Mouse (Mus musculus) stomach, embryonic 16.5 days (tissue): ENCODE data around the gene Arpc2. TPM values are rescaled to one million over a fixed set of nuclear protein-coding genes. Genes with fewer than 3 reads are reported as not detected.
"Not testable (repeated sequence)": the region's sequence is repeated elsewhere in the genome, so short reads cannot be mapped to it uniquely, and the experiment has no call there.

Experiments used
- ATAC-seq: fragments of 200-750 bp; cut with Nextera tagmentation; 2 replicates; pipeline ENCODE4 v1.8.0; 2017; ENCODE audit warnings: moderate number of reproducible peaks, moderate TSS enrichment; ENCODE audit not compliant: insufficient read depth, low FRiP score
- H3K27ac ChIP-seq: fragments of 300-500 bp; sonication (generic); 2 replicates; pipeline ENCODE4 v1.5.1; 2014; ENCODE audit warnings: low read length
- H3K27me3 ChIP-seq: fragments of 300-500 bp; sonication (generic); 2 replicates; pipeline ENCODE4 v1.6.1; 2014; ENCODE audit warnings: low read length, control low read depth, mixed read lengths; ENCODE audit not compliant: control insufficient read depth, insufficient read depth
- H3K36me3 ChIP-seq: fragments of 300-500 bp; sonication (generic); 2 replicates; pipeline ENCODE4 v1.6.1; 2014; ENCODE audit warnings: low read length; ENCODE audit not compliant: control insufficient read depth, insufficient read depth
- H3K4me1 ChIP-seq: fragments of 300-500 bp; sonication (generic); 2 replicates; pipeline ENCODE4 v1.6.1; 2014; ENCODE audit warnings: low read length, control low read depth, mixed read lengths; ENCODE audit not compliant: control insufficient read depth, insufficient read depth
- H3K4me2 ChIP-seq: fragments of 300-500 bp; sonication (generic); 2 replicates; pipeline ENCODE4 v1.6.1; 2014; ENCODE audit warnings: low read depth, low read length, mixed read lengths
- H3K4me3 ChIP-seq: fragments of 300-500 bp; sonication (generic); replicated peaks from 2 replicates; pipeline ENCODE4 v1.5.1; 2014; ENCODE audit warnings: mild to moderate bottlenecking, low read length
- H3K9ac ChIP-seq: fragments of 300-500 bp; sonication (generic); 2 replicates; pipeline ENCODE4 v1.6.1; 2014; ENCODE audit warnings: low read length
- H3K9me3 ChIP-seq: fragments of 300-500 bp; sonication (generic); replicated peaks from 2 replicates; pipeline ENCODE4 v1.6.1; 2016; ENCODE audit warnings: low read length, control low read depth; ENCODE audit not compliant: control insufficient read depth
- WGBS: fragments of 180-500 bp; shearing (Covaris S2); extraction: QIAGEN DNeasy Blood & Tissue Kit; methylation state at CpG from one replicate; pipeline ENCODE4 v1.1.7; 2014; 5-methylcytosine and 5-hydroxymethylcytosine counted together
- polyA plus RNA-seq: library from polyadenylated mRNA; unstranded; fragments of >200 nt; fragmentation: Nextera tagmentation; extraction: Ambion mirVana; gene quantifications from 2 replicates; pipeline ENCODE4 v1.2.1, GENCODE M21; 2015

Arpc2 gene
- polyA plus RNA-seq, 1 experiment from 2014 or later: 544 TPM

- Histone ChIP-seq H3K4me3 (peak overlapping the region; percentile 94), H3K4me2 (peak overlapping the region; percentile 91), H3K9me3 (no peaks in the 10 kb centered on the region), H3K27me3 (no peaks in the 10 kb centered on the region), H3K4me1 (peaks cover 34% of the 10 kb centered on the region), H3K36me3 (peaks cover 20% of the 10 kb centered on the region), H3K27ac (peak overlapping the region; percentile 86), H3K9ac (peak overlapping the region; percentile 89)
- ATAC-seq: peak; percentile 41; the same call in 1 of the 2 replicates
- WGBS: 9% methylated on average over 15 of the region's 15 CpGs
Observed at GRCm38 (mm10) chr1:74283686-74284463, 48.0 kb downstream of the Arpc2 start.

GRCm38 (mm10) chr1:74284543-74285160 lies 48.8 kb downstream of the Arpc2 start, which contains the start of the genes Aamp and Pnkd:
Gene Aamp, minus strand, starts transcription at chr1:74284738.
Gene Pnkd, plus strand, starts transcription at chr1:74284930.
- H3K4me2 ChIP-seq: peak within 1 kb of the TSS; percentile 91
- H3K27me3 ChIP-seq: no peaks in the 10 kb centered on the region
- ATAC-seq: peak; percentile 97
- H3K27ac ChIP-seq: peak within 1 kb of the TSS; percentile 86
- H3K9ac ChIP-seq: peak within 1 kb of the TSS; percentile 89
- H3K36me3 ChIP-seq: peaks cover 20% of the 10 kb centered on the region
- under 1% methylated on average over 56 of the region's 56 CpGs for WGBS
- H3K9me3 ChIP-seq: no peaks in the 10 kb centered on the region
- H3K4me1 ChIP-seq: peaks cover 39% of the 10 kb centered on the region
- H3K4me3 ChIP-seq: peak within 1 kb of the TSS; percentile 94

GRCm38 (mm10) chr1:74285212-74286010 lies 49.5 kb downstream of the Arpc2 start:
- Histone ChIP-seq H3K4me2 (peak overlapping the region; percentile 77), H3K4me3 (peak overlapping the region; percentile 76), H3K27ac (peak overlapping the region; percentile 34), H3K9ac (peak overlapping the region; percentile 77), H3K27me3 (no peaks in the 10 kb centered on the region), H3K9me3 (no peaks in the 10 kb centered on the region), H3K4me1 (peaks cover 47% of the 10 kb centered on the region), H3K36me3 (peaks cover 16% of the 10 kb centered on the region)
- 2% methylated on average over 23 of the region's 23 CpGs for WGBS
- ATAC-seq: no peak

- ATAC-seq, H3K27me3 ChIP-seq, H3K9me3 ChIP-seq, H3K4me2 ChIP-seq, H3K4me3 ChIP-seq, H3K27ac ChIP-seq: not testable (repeated sequence)
- Histone ChIP-seq H3K9ac (peak overlapping the region; percentile 23; the same call in 1 of the 2 replicates), H3K36me3 (peaks cover 10% of the 10 kb centered on the region), H3K4me1 (peaks cover 48% of the 10 kb centered on the region)
- 55% methylated on average over 15 of the region's 17 CpGs for WGBS
Observed at GRCm38 (mm10) chr1:74286869-74287607, 51.2 kb downstream of the Arpc2 start.

- H3K4me3 ChIP-seq: no peak overlapping the region
- no peaks in the 10 kb centered on the region for H3K9me3 ChIP-seq
- H3K27ac ChIP-seq: peak overlapping the region; percentile 17; the same call in 1 of the 2 replicates
- no peak for ATAC-seq
- peaks cover 14% of the 10 kb centered on the region for H3K36me3 ChIP-seq
- H3K9ac ChIP-seq: no peak overlapping the region
- WGBS: 77% methylated on average over 4 of the region's 4 CpGs
- H3K27me3 ChIP-seq: no peaks in the 10 kb centered on the region
- H3K4me1 ChIP-seq: peaks cover 40% of the 10 kb centered on the region
- H3K4me2 ChIP-seq: no peak overlapping the region
Observed at GRCm38 (mm10) chr1:74288327-74288726, 52.4 kb downstream of the Arpc2 start.

- Histone ChIP-seq H3K4me3 (no peak overlapping the region), H3K4me2 (no peak overlapping the region), H3K36me3 (peaks cover 14% of the 10 kb centered on the region), H3K27me3 (no peaks in the 10 kb centered on the region), H3K27ac (peak overlapping the region; percentile 48; the same call in 1 of the 2 replicates), H3K4me1 (peaks cover 43% of the 10 kb centered on the region), H3K9ac (no peak overlapping the region), H3K9me3 (no peaks in the 10 kb centered on the region)
- 80% methylated on average over 9 of the region's 9 CpGs for WGBS
- ATAC-seq: no peak
Observed at GRCm38 (mm10) chr1:74289248-74289647, 53.4 kb downstream of the Arpc2 start.

GRCm38 (mm10) chr1:74289740-74290139 lies 53.9 kb downstream of the Arpc2 start:
- WGBS: 74% methylated on average over 2 of the region's 2 CpGs
- peaks cover 14% of the 10 kb centered on the region for H3K36me3 ChIP-seq
- peak overlapping the region; percentile 48; the same call in 1 of the 2 replicates for H3K27ac ChIP-seq
- ATAC-seq: no peak
- H3K4me1 ChIP-seq: peaks cover 47% of the 10 kb centered on the region
- H3K9ac ChIP-seq: no peak overlapping the region
- H3K4me3 ChIP-seq: no peak overlapping the region
- no peaks in the 10 kb centered on the region for H3K9me3 ChIP-seq
- no peak overlapping the region for H3K4me2 ChIP-seq
- H3K27me3 ChIP-seq: no peaks in the 10 kb centered on the region

- peak; percentile 22; the same call in 1 of the 2 replicates for ATAC-seq
- H3K27me3 ChIP-seq: no peaks in the 10 kb centered on the region
- H3K4me1 ChIP-seq: peaks cover 51% of the 10 kb centered on the region
- H3K27ac ChIP-seq: 0 out of 2 replicates have a peak overlapping the region, but pooled peaks have one; percentile 38
- peaks cover 14% of the 10 kb centered on the region for H3K36me3 ChIP-seq
- H3K9me3 ChIP-seq: no peaks in the 10 kb centered on the region
- WGBS: 71% methylated on average over 5 of the region's 5 CpGs
- H3K4me3 ChIP-seq: no peak overlapping the region
- H3K4me2 ChIP-seq: no peak overlapping the region
- H3K9ac ChIP-seq: no peak overlapping the region
Observed at GRCm38 (mm10) chr1:74290141-74290540, 54.3 kb downstream of the Arpc2 start.
